Mouse (Mus musculus) kidney, postnatal 0 days (tissue): Measurements from ENCODE around the gene Grik4. TPM values are rescaled to one million over a fixed set of nuclear protein-coding genes. Genes with fewer than 3 reads are reported as not detected.
A peak's percentile ranks its signal among the peaks of the same experiment; 100 is the strongest.

Source experiments
- ATAC-seq: fragments of 200-750 bp; cut with Nextera tagmentation; replicated peaks from 2 replicates; pipeline ENCODE4 v1.8.0; 2017; ENCODE audit warnings: low read depth, moderate number of reproducible peaks, moderate TSS enrichment, moderate library complexity; ENCODE audit not compliant: low FRiP score
- DNase-seq: peaks from one replicate; pipeline ENCODE4 v3.0.0-alpha.2; 2016; ENCODE audit warnings: low spot score
- H3K27ac ChIP-seq: fragments of 300-500 bp; sonication (generic); 2 replicates; pipeline ENCODE4 v1.5.1; 2014; ENCODE audit warnings: mild to moderate bottlenecking
- H3K27me3 ChIP-seq: fragments of 300-500 bp; sonication (generic); 2 replicates; pipeline ENCODE4 v1.6.1; 2014; ENCODE audit warnings: low read length, mixed read lengths; ENCODE audit not compliant: insufficient read depth
- H3K36me3 ChIP-seq: fragments of 300-500 bp; sonication (generic); 2 replicates; pipeline ENCODE4 v1.6.1; 2014; ENCODE audit warnings: low read length, mixed read lengths; ENCODE audit not compliant: insufficient read depth
- H3K4me1 ChIP-seq: fragments of 300-500 bp; sonication (generic); replicated peaks from 2 replicates; pipeline ENCODE4 v1.6.1; 2014; ENCODE audit warnings: antibody characterized with exemption, low read length, mixed read lengths; ENCODE audit not compliant: insufficient read depth
- H3K4me2 ChIP-seq: fragments of 300-500 bp; sonication (generic); 2 replicates; pipeline ENCODE4 v1.6.1; 2014; ENCODE audit warnings: mild to moderate bottlenecking, low read length, moderate library complexity, mixed read lengths
- H3K4me3 ChIP-seq: fragments of 300-500 bp; sonication (generic); replicated peaks from 2 replicates; pipeline ENCODE4 v1.5.1; 2014; ENCODE audit warnings: low read depth, low read length
- H3K9ac ChIP-seq: fragments of 300-500 bp; sonication (generic); 2 replicates; pipeline ENCODE4 v1.6.1; 2014; ENCODE audit warnings: low read depth, low read length
- H3K9me3 ChIP-seq: fragments of 300-500 bp; sonication (generic); replicated peaks from 2 replicates; pipeline ENCODE4 v1.6.1; 2016; ENCODE audit warnings: low read length, inconsistent platforms, mixed read lengths
- CTCF ChIP-seq: IDR thresholded peaks from 2 replicates; pipeline ENCODE4 v1.5.1; 2016; ENCODE audit warnings: antibody characterized with exemption, low read depth, mild to moderate bottlenecking, moderate library complexity
- WGBS: fragments of 180-500 bp; shearing (Covaris S2); extraction: QIAGEN DNeasy Blood & Tissue Kit; methylation state at CpG from one replicate; pipeline ENCODE4 v1.1.7; 2014; 5-methylcytosine and 5-hydroxymethylcytosine counted together
- polyA plus RNA-seq: library from polyadenylated mRNA; unstranded; fragments of >200 nt; fragmentation: Nextera tagmentation; extraction: Ambion mirVana; gene quantifications from 2 replicates; pipeline ENCODE4 v1.2.1, GENCODE M21; 2015

Gene Grik4
- polyA plus RNA-seq, 1 experiment from 2014 or later, result 2.0 TPM

DNA sequence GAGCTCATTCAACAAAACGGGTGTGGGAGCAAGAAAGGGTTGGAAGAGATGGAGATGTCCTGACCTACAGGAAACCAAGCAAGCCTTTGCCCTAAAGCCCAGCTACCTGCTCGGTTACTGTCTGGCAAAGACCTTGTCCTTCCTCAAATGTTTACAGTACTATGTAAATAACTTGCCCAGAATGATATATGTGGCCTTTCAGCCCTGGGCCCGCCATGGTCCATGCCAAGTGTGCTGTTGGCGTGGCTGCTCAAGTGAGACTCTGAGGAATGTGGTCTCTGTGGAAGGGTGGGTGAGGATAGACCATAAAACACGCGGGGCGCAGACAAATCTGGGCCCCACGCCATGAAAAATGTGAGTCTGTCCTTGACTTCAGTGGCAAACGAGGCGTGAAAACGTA, 83.1 kb downstream of the Grik4 start:
- no peaks in the 10 kb centered on the region for H3K27me3 ChIP-seq
- DNase-seq (no peak), ATAC-seq (no peak)
- H3K4me1 ChIP-seq, result peaks cover 5% of the 10 kb centered on the region; the same call in 1 of the 2 replicates
- H3K36me3 ChIP-seq, result no peaks in the 10 kb centered on the region
- no peaks in the 10 kb centered on the region for H3K9me3 ChIP-seq
- 46% methylated on average over 11 of the region's 11 CpGs for WGBS
- H3K9ac ChIP-seq, result no peak overlapping the region
- no peak overlapping the region for H3K4me3 ChIP-seq
- H3K27ac ChIP-seq, result no peak overlapping the region
- no peak overlapping the region for H3K4me2 ChIP-seq
- TF ChIP-seq CTCF, result no peak

DNA sequence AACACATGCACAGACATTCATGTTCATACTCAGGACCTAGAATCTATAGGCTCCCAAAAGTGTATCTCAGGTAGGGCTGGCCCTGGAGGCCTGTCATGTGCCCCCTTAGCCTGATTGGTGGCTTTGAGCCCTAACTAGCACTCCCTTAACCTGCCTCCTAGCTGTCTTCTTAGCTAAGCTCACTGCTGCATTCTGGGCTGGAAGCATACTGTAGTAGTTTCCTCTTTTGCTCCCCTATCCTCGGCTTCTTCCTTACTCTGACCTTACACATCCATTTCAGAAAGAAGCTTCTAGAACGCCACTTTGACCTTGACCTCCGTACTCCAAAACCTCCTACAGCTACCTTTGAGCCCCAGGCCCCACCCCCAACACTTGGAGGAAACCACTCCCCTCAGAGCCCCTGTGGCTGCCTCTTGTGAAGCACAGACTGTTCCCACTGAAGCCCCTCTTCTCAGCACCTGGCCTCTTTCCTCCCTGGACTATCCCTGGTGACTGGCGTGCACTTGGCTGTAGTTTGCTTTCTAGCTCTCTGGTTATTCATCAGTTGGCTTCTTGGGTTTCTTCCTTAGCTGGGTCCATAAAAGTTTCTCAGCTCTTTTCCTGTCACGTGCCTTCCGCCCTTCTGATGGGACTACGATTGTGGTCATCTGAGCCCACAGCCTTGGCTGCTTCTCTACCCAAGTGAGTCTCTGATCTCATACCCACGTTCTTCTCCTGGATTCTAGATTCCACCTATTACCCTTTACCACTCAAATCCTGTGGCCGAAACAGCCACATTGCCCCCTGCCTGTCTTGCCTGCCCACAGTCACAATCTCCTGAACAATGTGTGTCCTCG, 84.1 kb downstream of the Grik4 start:
- Histone ChIP-seq H3K4me3 (no peak overlapping the region), H3K27ac (no peak overlapping the region), H3K4me2 (no peak overlapping the region), H3K9ac (no peak overlapping the region), H3K36me3 (no peaks in the 10 kb centered on the region), H3K27me3 (no peaks in the 10 kb centered on the region), H3K4me1 (peaks cover 5% of the 10 kb centered on the region; the same call in 1 of the 2 replicates), H3K9me3 (no peaks in the 10 kb centered on the region)
- DNase-seq, result no peak
- no peak for ATAC-seq
- TF ChIP-seq CTCF, result no peak
- 60% methylated on average over 10 of the region's 10 CpGs for WGBS

DNA sequence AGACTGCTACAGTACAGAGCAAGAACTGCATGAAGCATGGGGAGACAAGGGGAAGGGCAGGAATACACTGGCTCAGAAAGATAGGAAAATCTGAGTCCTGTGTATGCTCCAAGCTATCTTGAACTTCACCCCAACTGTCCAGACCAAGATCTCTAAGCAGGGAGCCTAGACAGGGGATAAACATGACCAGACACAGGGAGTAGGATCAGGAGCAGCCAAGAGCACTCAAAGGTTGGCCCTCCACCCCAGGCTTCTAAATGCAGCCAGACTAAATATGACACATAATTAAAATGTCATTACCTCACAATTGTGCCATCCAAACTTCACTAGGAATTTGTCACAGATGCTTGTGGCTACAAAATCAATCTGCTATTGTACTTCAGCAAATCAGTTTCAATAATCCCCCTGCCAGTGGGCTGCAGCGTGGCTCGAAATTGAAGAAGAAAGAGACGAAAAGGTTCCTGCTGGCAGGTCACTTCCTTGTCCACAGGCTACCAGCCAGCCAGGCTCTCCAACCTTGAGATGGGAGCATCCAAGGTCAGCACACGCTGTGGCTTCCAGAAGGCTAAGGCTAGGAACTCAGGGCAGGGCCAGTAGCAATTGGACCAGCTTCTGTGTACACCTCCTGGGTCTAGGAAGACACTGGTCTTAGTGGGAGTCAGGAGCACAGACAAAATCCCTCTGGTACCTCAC, 85.1 kb downstream of the Grik4 start:
- DNase-seq (no peak), ATAC-seq (no peak)
- no peaks in the 10 kb centered on the region for H3K9me3 ChIP-seq
- H3K36me3 ChIP-seq, result no peaks in the 10 kb centered on the region
- H3K27me3 ChIP-seq, result no peaks in the 10 kb centered on the region
- H3K4me3 ChIP-seq, result no peak overlapping the region
- H3K4me1 ChIP-seq, result 0 out of 2 replicates have a peak, but pooled peaks cover 5% of the 10 kb centered on the region
- H3K4me2 ChIP-seq, result no peak overlapping the region
- no peak overlapping the region for H3K27ac ChIP-seq
- WGBS, result 79% methylated on average over 4 of the region's 4 CpGs
- no peak overlapping the region for H3K9ac ChIP-seq
- no peak for TF ChIP-seq CTCF

DNA sequence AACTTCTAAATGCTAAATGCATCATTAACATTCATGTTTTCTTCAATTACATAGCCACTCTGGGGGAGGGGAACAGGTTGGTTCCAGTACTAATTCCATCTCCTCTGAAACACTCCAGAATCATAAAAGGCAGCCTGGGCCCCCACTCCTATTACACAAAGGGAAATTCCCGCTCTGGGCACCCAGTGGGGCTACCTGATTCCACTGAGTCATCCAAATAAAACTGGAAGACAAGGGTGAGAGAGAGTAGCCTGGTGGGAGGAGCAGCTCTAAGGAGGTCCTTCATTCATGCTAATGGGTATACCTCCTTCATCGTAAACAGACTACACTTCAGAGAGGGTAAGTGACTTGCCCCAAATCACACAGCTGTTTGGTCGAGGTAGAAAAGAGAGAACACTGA, 85.7 kb downstream of the Grik4 start:
- 0 out of 2 replicates have a peak, but pooled peaks have one; percentile 21 for ATAC-seq
- no peak overlapping the region for H3K4me3 ChIP-seq

DNA sequence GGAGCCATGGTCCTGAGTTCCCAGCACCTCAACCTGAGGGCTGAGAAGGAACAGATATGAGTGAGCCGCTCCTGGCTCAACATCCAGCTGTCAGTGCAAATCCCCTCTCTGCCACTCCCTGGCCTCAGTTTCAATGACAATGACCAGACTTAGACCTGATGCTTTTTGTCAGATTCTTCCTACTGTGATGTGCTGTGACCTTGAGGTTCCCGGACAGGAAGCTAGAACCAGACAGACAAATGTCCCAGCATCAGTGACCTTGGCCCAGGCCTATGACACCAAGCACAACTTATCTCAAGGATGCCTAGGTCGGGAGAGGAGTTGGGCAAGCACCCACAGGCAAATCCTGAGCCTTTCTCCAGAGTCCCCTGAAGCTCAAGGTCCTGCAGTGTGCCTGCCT, 86.5 kb downstream of the Grik4 start:
- Histone ChIP-seq H3K36me3 (no peaks in the 10 kb centered on the region), H3K9me3 (no peaks in the 10 kb centered on the region), H3K27ac (no peak overlapping the region), H3K9ac (no peak overlapping the region), H3K4me1 (0 out of 2 replicates have a peak, but pooled peaks cover 5% of the 10 kb centered on the region), H3K4me2 (no peak overlapping the region), H3K27me3 (no peaks in the 10 kb centered on the region), H3K4me3 (no peak overlapping the region)
- no peak for ATAC-seq
- 80% methylated on average over 3 of the region's 3 CpGs for WGBS
- DNase-seq, result no peak
- TF ChIP-seq CTCF, result no peak

More for the DNA sequence above, 85.7 kb downstream of the Grik4 start:
- H3K27me3 ChIP-seq, result no peaks in the 10 kb centered on the region
- DNase-seq, result no peak
- no peak overlapping the region for H3K27ac ChIP-seq
- 37% methylated on average over 3 of the region's 3 CpGs for WGBS
- no peaks in the 10 kb centered on the region for H3K9me3 ChIP-seq
- H3K9ac ChIP-seq, result no peak overlapping the region
- H3K36me3 ChIP-seq, result no peaks in the 10 kb centered on the region
- H3K4me1 ChIP-seq, result 0 out of 2 replicates have a peak, but pooled peaks cover 5% of the 10 kb centered on the region
- TF ChIP-seq CTCF, result no peak
- no peak overlapping the region for H3K4me2 ChIP-seq

DNA sequence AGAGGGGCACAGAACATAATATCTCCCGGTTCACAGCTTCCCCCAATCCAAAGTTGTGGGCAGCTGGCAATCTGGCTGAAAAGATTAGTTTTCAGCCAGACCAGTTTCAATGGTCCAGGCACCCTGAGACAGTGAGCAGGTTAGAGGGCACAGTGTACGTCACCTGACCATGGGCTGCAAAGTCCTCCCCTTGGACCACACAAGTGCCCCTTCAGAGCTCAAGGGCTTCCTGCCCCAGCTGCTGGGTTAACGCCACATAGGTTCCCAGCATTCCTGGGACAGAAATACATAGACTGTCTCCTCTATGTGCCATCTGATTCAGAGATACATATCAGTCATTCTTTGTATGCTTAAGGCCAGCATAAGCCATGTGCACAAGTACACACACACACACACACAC, 91.2 kb downstream of the Grik4 start:
- DNase-seq, result no peak
- Histone ChIP-seq H3K4me3 (no peak overlapping the region), H3K4me2 (no peak overlapping the region), H3K4me1 (no peaks in the 10 kb centered on the region), H3K27ac (no peak overlapping the region), H3K27me3 (no peaks in the 10 kb centered on the region), H3K36me3 (no peaks in the 10 kb centered on the region), H3K9ac (no peak overlapping the region), H3K9me3 (no peaks in the 10 kb centered on the region)
- no peak for ATAC-seq
- 61% methylated on average over 3 of the region's 3 CpGs for WGBS
- no peak for TF ChIP-seq CTCF
